Mouse (Mus musculus) intestine, postnatal 0 days (tissue): ENCODE data around the gene Zfpl1. TPM values are rescaled to one million over a fixed set of nuclear protein-coding genes. Genes with fewer than 3 reads are reported as not detected.

Source experiments
- ATAC-seq: fragments of 200-750 bp; cut with Nextera tagmentation; 2 replicates; pipeline ENCODE4 v1.8.0; 2017; ENCODE audit warnings: mild to moderate bottlenecking, moderate TSS enrichment, moderate library complexity
- H3K27ac ChIP-seq: fragments of 300-500 bp; sonication (generic); 2 replicates; pipeline ENCODE4 v1.5.1; 2014; ENCODE audit warnings: mild to moderate bottlenecking, low read depth, low read length, moderate library complexity
- H3K27me3 ChIP-seq: fragments of 300-500 bp; sonication (generic); replicated peaks from 2 replicates; pipeline ENCODE4 v1.6.1; 2014; ENCODE audit warnings: low read length, mixed read lengths; ENCODE audit not compliant: control insufficient read depth, insufficient read depth
- H3K36me3 ChIP-seq: fragments of 300-500 bp; sonication (generic); 2 replicates; pipeline ENCODE4 v1.6.1; 2014; ENCODE audit warnings: mild to moderate bottlenecking, moderate library complexity; ENCODE audit not compliant: control insufficient read depth, insufficient read depth
- H3K4me1 ChIP-seq: fragments of 300-500 bp; sonication (generic); replicated peaks from 2 replicates; pipeline ENCODE4 v1.6.1; 2014; ENCODE audit warnings: antibody characterized with exemption, low read length, mixed read lengths; ENCODE audit not compliant: control insufficient read depth, insufficient read depth
- H3K4me2 ChIP-seq: fragments of 300-500 bp; sonication (generic); replicated peaks from 2 replicates; pipeline ENCODE4 v1.6.1; 2014; ENCODE audit warnings: low read depth, mild to moderate bottlenecking, moderate library complexity
- H3K4me3 ChIP-seq: fragments of 300-500 bp; sonication (generic); 2 replicates; pipeline ENCODE4 v1.5.1; 2014; ENCODE audit warnings: low read depth, low read length
- H3K9ac ChIP-seq: fragments of 300-500 bp; sonication (generic); 2 replicates; pipeline ENCODE4 v1.6.1; 2014; ENCODE audit warnings: mild to moderate bottlenecking, low read depth, low read length
- H3K9me3 ChIP-seq: fragments of 300-500 bp; sonication (generic); 2 replicates; pipeline ENCODE4 v1.6.1; 2016; ENCODE audit warnings: mixed run types; ENCODE audit not compliant: control insufficient read depth
- CTCF ChIP-seq: sonication (generic); IDR thresholded peaks from 2 replicates; pipeline ENCODE4 v1.5.1; 2016; ENCODE audit warnings: low read depth, mild to moderate bottlenecking, control low read depth, antibody characterized with exemption, moderate library complexity
- WGBS: fragments of 180-500 bp; shearing (Covaris S2); extraction: QIAGEN DNeasy Blood & Tissue Kit; methylation state at CpG from one replicate; pipeline ENCODE4 v1.1.7; 2014; 5-methylcytosine and 5-hydroxymethylcytosine counted together
- polyA plus RNA-seq: library from polyadenylated mRNA; unstranded; fragments of >200 nt; fragmentation: Nextera tagmentation; extraction: Ambion mirVana; gene quantifications from 2 replicates; pipeline ENCODE4 v1.2.1, GENCODE M21; 2015

The Zfpl1 gene
- polyA plus RNA-seq, 1 experiment from 2014 or later, result 54.9 TPM

GRCm38 (mm10) chr19:6070571-6071250 lies 14.0 kb downstream of the Zfpl1 start:
- ATAC-seq, result no peak
- peaks cover 37% of the 10 kb centered on the region for H3K36me3 ChIP-seq
- H3K4me1 ChIP-seq, result no peaks in the 10 kb centered on the region
- no peak overlapping the region for H3K9ac ChIP-seq
- 91% methylated on average over 31 of the region's 31 CpGs for WGBS
- no peak overlapping the region for H3K27ac ChIP-seq
- TF ChIP-seq CTCF, result no peak
- H3K9me3 ChIP-seq, result no peaks in the 10 kb centered on the region
- no peaks in the 10 kb centered on the region for H3K27me3 ChIP-seq
- no peak overlapping the region for H3K4me2 ChIP-seq
- no peak overlapping the region for H3K4me3 ChIP-seq

GRCm38 (mm10) chr19:6069851-6070250 lies 14.9 kb downstream of the Zfpl1 start:
- no peak for ATAC-seq
- no peaks in the 10 kb centered on the region for H3K4me1 ChIP-seq
- peaks cover 37% of the 10 kb centered on the region for H3K36me3 ChIP-seq
- TF ChIP-seq CTCF, result no peak
- H3K27me3 ChIP-seq, result no peaks in the 10 kb centered on the region
- H3K4me2 ChIP-seq, result no peak overlapping the region
- H3K4me3 ChIP-seq, result no peak overlapping the region
- no peak overlapping the region for H3K27ac ChIP-seq
- H3K9ac ChIP-seq, result no peak overlapping the region
- 88% methylated on average over 10 of the region's 10 CpGs for WGBS
- no peaks in the 10 kb centered on the region for H3K9me3 ChIP-seq

GRCm38 (mm10) chr19:6068951-6069350 lies 15.8 kb downstream of the Zfpl1 start:
- no peak for ATAC-seq
- no peaks in the 10 kb centered on the region for H3K9me3 ChIP-seq

GRCm38 (mm10) chr19:6067724-6068415 lies 16.9 kb downstream of the Zfpl1 start, which contains the start of gene Tm7sf2:
TSS of gene Tm7sf2 (minus strand) at chr19:6068373.
- peak within 1 kb of the TSS; percentile 75 for H3K27ac ChIP-seq
- 6% methylated on average over 33 of the region's 33 CpGs for WGBS
- peak within 1 kb of the TSS; percentile 50 for H3K9ac ChIP-seq
- peak; percentile 90 for ATAC-seq
- H3K4me2 ChIP-seq, result peak within 1 kb of the TSS; percentile 94
- H3K27me3 ChIP-seq, result no peaks in the 10 kb centered on the region
- peak; percentile 23 for TF ChIP-seq CTCF
- peaks cover 34% of the 10 kb centered on the region for H3K36me3 ChIP-seq
- no peaks in the 10 kb centered on the region for H3K9me3 ChIP-seq
- H3K4me3 ChIP-seq, result peak within 1 kb of the TSS; percentile 50
- no peaks in the 10 kb centered on the region for H3K4me1 ChIP-seq

More at GRCm38 (mm10) chr19:6068951-6069350, 15.8 kb downstream of the Zfpl1 start:
- 66% methylated on average over 4 of the region's 4 CpGs for WGBS
- Histone ChIP-seq H3K27me3 (no peaks in the 10 kb centered on the region), H3K4me3 (no peak overlapping the region), H3K9ac (no peak overlapping the region), H3K27ac (no peak overlapping the region), H3K4me1 (no peaks in the 10 kb centered on the region), H3K4me2 (no peak overlapping the region), H3K36me3 (peaks cover 37% of the 10 kb centered on the region)
- TF ChIP-seq CTCF, result peak; percentile 23; the same call in 1 of the 2 replicates

- H3K27me3 ChIP-seq, result no peaks in the 10 kb centered on the region
- H3K4me1 ChIP-seq, result 0 out of 2 replicates have a peak, but pooled peaks cover 6% of the 10 kb centered on the region
- H3K9me3 ChIP-seq, result no peaks in the 10 kb centered on the region
- H3K4me2 ChIP-seq, result peak overlapping the region; percentile 94
- H3K4me3 ChIP-seq, result peak overlapping the region; percentile 50
- peak overlapping the region; percentile 50 for H3K9ac ChIP-seq
- peaks cover 29% of the 10 kb centered on the region for H3K36me3 ChIP-seq
- ATAC-seq, result peak; percentile 61
- peak overlapping the region; percentile 75 for H3K27ac ChIP-seq
- TF ChIP-seq CTCF, result peak; percentile 93
- WGBS, result under 1% methylated on average over 30 of the region's 30 CpGs
Observed at GRCm38 (mm10) chr19:6067011-6067723, 17.6 kb downstream of the Zfpl1 start.

- TF ChIP-seq CTCF, result no peak
- Histone ChIP-seq H3K9ac (no peak overlapping the region), H3K27ac (no peak overlapping the region), H3K27me3 (no peaks in the 10 kb centered on the region), H3K4me3 (peak overlapping the region; percentile 50), H3K4me1 (0 out of 2 replicates have a peak, but pooled peaks cover 8% of the 10 kb centered on the region), H3K4me2 (peak overlapping the region; percentile 94), H3K9me3 (no peaks in the 10 kb centered on the region), H3K36me3 (peaks cover 28% of the 10 kb centered on the region)
- 15% methylated on average over 5 of the region's 5 CpGs for WGBS
- no peak for ATAC-seq
Observed at GRCm38 (mm10) chr19:6066571-6066970, 18.2 kb downstream of the Zfpl1 start.
